Mouse (Mus musculus) frontal cortex, postnatal 14 days (tissue): Measurements from ENCODE around the gene Plcl2.

ENCODE experiments used
- DNase-seq, 2 experiments: peaks; one replicate each; pipeline ENCODE4 v3.0.0; 2022; ENCODE audit warnings: low spot score in 2 of 2

The Plcl2 gene

GRCm38 (mm10) chr17:50735382-50735954 lies 226.3 kb downstream of the Plcl2 start:
- DNase-seq: no peak

DNA sequence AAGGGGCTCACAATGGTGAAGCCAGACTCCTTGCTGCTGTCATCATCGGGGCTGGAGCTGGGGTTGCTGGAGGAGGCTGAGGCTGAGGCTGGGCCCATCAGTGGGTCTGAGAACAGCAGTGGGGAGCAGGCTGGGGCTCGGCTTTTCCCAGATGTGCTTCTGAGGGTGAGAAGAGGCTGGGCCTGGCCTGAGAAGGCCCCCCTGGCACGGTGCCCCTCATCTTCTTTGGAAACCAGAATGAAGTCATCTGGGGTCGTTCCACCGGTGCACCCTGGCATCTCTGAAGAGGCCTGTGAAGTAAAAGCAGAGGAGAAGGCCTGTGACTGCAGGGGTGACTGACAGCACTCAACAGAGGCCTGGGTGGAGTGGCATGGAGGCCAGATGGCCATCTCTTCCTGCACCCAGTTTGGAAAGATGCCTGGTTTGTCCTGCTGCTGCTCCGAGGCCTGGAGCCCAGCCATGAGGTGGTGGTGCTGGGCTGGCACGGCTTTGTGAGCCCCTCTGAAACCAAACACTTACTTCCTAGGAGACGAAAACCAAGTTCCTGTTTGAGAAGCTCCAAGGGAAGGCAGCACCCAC lies 226.8 kb downstream of the Plcl2 start:
- DNase-seq: no peak

DNA sequence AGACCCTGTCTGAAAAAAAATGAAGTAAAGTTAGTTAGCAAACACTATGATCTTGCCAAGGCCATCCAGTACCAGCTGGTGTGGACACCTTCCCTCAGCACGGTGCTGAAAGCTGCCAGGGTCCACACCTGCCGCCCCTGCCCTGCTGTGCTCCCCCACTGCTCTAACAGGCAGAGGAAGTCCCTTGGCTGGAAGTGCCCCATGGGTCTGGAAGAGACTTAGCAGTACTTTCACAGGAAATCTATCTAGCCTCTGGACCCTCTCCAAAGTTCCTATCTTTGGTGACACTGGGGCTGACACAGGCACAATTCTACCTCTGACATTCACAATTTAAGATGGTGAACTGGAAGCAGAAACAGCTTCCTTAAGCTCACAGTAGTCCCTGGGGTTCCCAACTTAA lies 227.9 kb downstream of the Plcl2 start:
- no peak for DNase-seq
